Mouse (Mus musculus): ENCODE measurements around the gene Adgrl3. TPM values are rescaled to one million over a fixed set of nuclear protein-coding genes. Genes with fewer than 3 reads are reported as not detected.
A peak's percentile ranks its signal among the peaks of the same experiment; 100 is the strongest.

Adgrl3 gene
- polyA plus RNA-seq (2015; fragmentation: Nextera tagmentation; extraction: Ambion mirVana): 31.7 and 41.4 TPM in 2 replicates

DNA sequence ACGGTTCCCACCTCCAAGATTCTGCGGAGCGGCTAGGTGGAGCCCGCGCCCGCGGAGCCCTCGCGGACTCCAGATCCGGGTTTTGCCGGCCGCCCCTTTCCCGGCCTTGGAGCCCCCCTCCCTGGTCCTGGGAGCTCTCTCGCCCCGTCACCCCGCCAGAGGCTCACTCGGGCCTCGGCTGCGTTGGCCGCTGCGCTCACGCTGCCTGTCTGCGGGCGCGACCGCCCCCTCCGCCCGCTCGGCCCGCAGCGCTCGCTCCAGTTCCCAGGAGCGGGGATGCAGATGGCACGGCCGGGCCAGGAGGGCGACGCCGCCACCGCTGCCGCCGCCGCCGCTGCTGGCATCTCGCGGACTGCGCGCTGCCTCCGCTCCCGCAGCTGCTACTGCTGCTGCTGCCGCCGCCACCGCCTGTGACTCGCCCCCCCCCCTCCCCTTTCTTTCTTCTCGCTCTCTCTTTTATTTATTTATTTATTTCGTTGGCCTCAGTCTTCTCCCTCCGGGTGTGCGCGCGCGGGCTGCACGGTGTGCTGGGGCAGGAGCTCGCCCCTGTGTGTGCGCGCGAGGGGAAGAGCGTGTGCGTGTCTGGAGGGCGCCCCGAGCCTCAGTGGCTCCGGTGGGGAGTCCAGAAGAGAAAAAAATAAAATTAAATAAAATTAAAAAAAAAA is at the start of gene Adgrl3:
Adgrl3 (plus strand) TSS at position 549 of the 665 bp plus-strand sequence.
- under 1% methylated on average over 60 of the region's 70 CpGs for WGBS
- peak within 1 kb of the TSS; percentile 97 for H3K27ac ChIP-seq
- H3K4me3 ChIP-seq: peak within 1 kb of the TSS; percentile 67
- peaks cover 17% of the 10 kb centered on the region for H3K27me3 ChIP-seq
- peak within 1 kb of the TSS; percentile 75 for H3K4me2 ChIP-seq
- no peaks in the 10 kb centered on the region for H3K36me3 ChIP-seq (ENCODE audit: poor library complexity, severe bottlenecking)
- no peaks in the 10 kb centered on the region for H3K9me3 ChIP-seq (replicated peaks)
- H3K4me1 ChIP-seq: peaks cover 20% of the 10 kb centered on the region
- peak; percentile 89 for ATAC-seq
- peak within 1 kb of the TSS; percentile 87 for H3K9ac ChIP-seq

DNA sequence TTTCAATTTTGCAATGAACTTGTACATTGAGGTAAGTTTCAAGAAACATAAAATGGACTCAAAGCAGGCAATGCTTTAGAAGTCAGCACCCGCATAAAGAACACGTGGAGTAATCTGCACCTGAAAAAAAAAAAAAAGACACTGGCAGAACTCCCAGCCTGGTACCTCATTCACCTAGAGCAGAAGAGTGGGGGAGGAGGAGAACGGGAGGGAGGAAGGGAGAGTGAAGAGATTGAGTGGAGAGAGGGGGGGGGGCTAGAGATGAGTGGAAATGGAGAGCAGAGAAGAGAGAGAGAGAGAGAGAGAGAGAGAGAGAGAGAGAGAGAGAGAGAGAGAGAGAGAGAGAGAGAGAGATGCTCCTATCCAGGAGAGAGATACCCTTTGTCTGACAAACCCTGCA is 772 bp upstream of the Adgrl3 start:
- WGBS: 4% methylated on average over 2 of the region's 3 CpGs
- Histone ChIP-seq H3K36me3 (ENCODE audit: poor library complexity, severe bottlenecking) (no peaks in the 10 kb centered on the region), H3K4me3 (peak overlapping the region; percentile 67), H3K27ac (peak overlapping the region; percentile 97), H3K9ac (peak overlapping the region; percentile 87), H3K27me3 (peaks cover 11% of the 10 kb centered on the region), H3K4me2 (peak overlapping the region; percentile 75), H3K9me3 (replicated peaks) (no peaks in the 10 kb centered on the region), H3K4me1 (peaks cover 19% of the 10 kb centered on the region)
- peak; percentile 16 for ATAC-seq

DNA sequence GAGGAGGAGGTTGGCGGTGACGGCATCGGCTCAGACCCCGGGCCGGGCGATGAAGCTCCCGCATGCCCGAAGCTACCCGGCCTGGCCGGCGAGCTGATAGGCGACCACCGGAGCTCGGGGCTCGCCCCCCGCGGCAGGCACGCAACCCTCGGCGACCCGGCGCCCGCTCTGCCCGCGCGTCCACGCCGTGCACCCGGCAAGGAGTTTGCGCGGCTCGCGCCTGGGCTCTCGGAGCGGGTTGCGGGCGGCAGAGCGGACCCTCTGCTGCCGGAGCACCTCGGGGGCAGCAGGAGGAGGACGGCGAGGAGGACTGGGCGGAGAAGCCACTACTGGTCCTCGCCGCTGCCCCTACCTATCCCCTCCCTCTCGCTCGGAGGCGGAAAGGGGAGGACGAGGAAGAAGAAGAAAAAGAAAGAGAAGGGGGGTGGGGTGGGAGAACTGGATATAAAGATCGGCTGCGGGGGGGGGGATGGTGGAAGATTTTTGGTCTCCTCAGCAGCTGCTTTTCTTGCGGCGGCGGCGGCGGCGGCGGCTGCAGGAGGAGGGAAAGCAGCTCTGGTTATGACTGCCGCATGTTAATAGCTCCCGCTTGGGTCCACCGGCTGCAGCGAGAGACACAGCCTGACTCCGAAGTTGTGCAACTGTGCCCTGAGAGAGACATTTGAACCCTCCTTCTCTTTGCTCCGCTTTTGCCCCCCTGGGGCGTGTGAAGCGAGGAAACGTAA is 505 bp downstream of the Adgrl3 start:
- peak; percentile 53 for ATAC-seq
- H3K4me3 ChIP-seq: peak overlapping the region; percentile 67
- H3K9me3 ChIP-seq (replicated peaks): no peaks in the 10 kb centered on the region
- H3K27me3 ChIP-seq: peaks cover 23% of the 10 kb centered on the region
- peaks cover 20% of the 10 kb centered on the region for H3K4me1 ChIP-seq
- under 1% methylated on average over 41 of the region's 67 CpGs for WGBS
- peak overlapping the region; percentile 87 for H3K9ac ChIP-seq
- H3K36me3 ChIP-seq (ENCODE audit: poor library complexity, severe bottlenecking): no peaks in the 10 kb centered on the region
- peak overlapping the region; percentile 75 for H3K4me2 ChIP-seq
- H3K27ac ChIP-seq: peak overlapping the region; percentile 97

DNA sequence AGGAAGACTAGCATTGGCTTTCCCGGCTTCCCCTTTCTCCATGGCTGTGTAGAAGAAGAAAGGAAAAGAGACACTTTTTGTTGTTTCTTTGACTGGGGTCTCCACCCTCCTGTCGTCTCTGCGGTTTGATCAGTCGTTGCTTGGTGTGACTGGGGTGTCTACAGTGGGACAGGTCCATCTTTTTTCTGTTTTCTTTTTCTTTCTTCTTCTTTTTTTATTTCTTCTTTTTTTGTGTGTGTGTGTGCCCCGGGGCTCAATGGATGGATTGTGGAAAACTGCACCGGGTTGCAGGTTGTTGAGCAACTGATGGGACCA is 1.0 kb downstream of the Adgrl3 start:
- Histone ChIP-seq H3K4me1 (peaks cover 20% of the 10 kb centered on the region), H3K27me3 (peaks cover 27% of the 10 kb centered on the region), H3K9ac (peak overlapping the region; percentile 87), H3K36me3 (ENCODE audit: poor library complexity, severe bottlenecking) (no peaks in the 10 kb centered on the region), H3K9me3 (replicated peaks) (no peaks in the 10 kb centered on the region), H3K4me2 (peak overlapping the region; percentile 75), H3K27ac (peak overlapping the region; percentile 97), H3K4me3 (peak overlapping the region; percentile 67)
- ATAC-seq: no peak; the same call in 1 of the 2 replicates
- WGBS: 0% methylated on average over 6 of the region's 6 CpGs

- Histone ChIP-seq H3K4me3 (peak overlapping the region; percentile 67), H3K27ac (peak overlapping the region; percentile 97)
- WGBS: under 1% methylated on average over 39 of the region's 39 CpGs
Measured at GRCm38 (mm10) chr5:81021331-81021863, 1.5 kb downstream of the Adgrl3 start.

DNA sequence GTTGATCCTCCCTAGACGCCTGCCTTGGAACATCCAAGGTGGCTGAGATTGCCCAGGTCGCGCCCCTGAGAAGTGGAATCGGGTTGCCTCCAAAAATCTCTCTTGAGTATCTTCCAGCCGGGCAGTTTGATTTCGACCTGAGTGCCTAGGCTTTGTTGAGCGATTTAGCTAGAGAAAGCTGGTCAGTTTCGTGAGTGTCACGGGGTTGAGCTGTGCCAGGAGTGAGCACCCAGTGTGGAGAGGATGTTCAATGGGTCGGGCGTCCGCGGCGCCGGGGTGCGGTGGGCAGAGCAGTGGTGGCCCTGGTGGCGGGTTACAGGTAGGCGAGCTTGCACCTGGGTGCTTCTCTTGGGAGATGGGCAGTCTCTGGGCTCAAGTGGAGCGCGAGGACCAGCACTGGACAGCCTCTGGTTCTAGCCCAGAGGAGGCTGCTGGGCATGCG is 1.9 kb downstream of the Adgrl3 start:
- H3K4me1 ChIP-seq: peaks cover 20% of the 10 kb centered on the region
- peak overlapping the region; percentile 97 for H3K27ac ChIP-seq
- under 1% methylated on average over 21 of the region's 21 CpGs for WGBS
- H3K4me2 ChIP-seq: peak overlapping the region; percentile 75
- ATAC-seq: no peak
- H3K4me3 ChIP-seq: peak overlapping the region; percentile 67
- peak overlapping the region; percentile 87 for H3K9ac ChIP-seq
- H3K9me3 ChIP-seq (replicated peaks): no peaks in the 10 kb centered on the region
- peaks cover 34% of the 10 kb centered on the region for H3K27me3 ChIP-seq
- no peaks in the 10 kb centered on the region for H3K36me3 ChIP-seq (ENCODE audit: poor library complexity, severe bottlenecking)

More at GRCm38 (mm10) chr5:81021331-81021863, 1.5 kb downstream of the Adgrl3 start:
- Histone ChIP-seq H3K36me3 (ENCODE audit: poor library complexity, severe bottlenecking) (no peaks in the 10 kb centered on the region), H3K27me3 (peaks cover 31% of the 10 kb centered on the region), H3K4me2 (peak overlapping the region; percentile 75), H3K9me3 (replicated peaks) (no peaks in the 10 kb centered on the region), H3K4me1 (peaks cover 20% of the 10 kb centered on the region), H3K9ac (peak overlapping the region; percentile 87)
- ATAC-seq: peak; percentile 0; the same call in 1 of the 2 replicates

GRCm38 (mm10) chr5:81022306-81023071 is 2.6 kb downstream of the Adgrl3 start:
- peaks cover 25% of the 10 kb centered on the region for H3K4me1 ChIP-seq
- under 1% methylated on average over 24 of the region's 24 CpGs for WGBS
- H3K36me3 ChIP-seq (ENCODE audit: poor library complexity, severe bottlenecking): no peaks in the 10 kb centered on the region
- H3K9me3 ChIP-seq (replicated peaks): no peaks in the 10 kb centered on the region
- H3K27me3 ChIP-seq: peaks cover 35% of the 10 kb centered on the region
- peak overlapping the region; percentile 87 for H3K9ac ChIP-seq
- no peak for ATAC-seq
- H3K4me3 ChIP-seq: peak overlapping the region; percentile 67
- peak overlapping the region; percentile 97 for H3K27ac ChIP-seq
- H3K4me2 ChIP-seq: peak overlapping the region; percentile 75

- Histone ChIP-seq H3K27ac (no peak overlapping the region), H3K9ac (peak overlapping the region; percentile 10; the same call in 1 of the 2 replicates), H3K9me3 (replicated peaks) (no peaks in the 10 kb centered on the region), H3K36me3 (ENCODE audit: poor library complexity, severe bottlenecking) (no peaks in the 10 kb centered on the region), H3K4me1 (peaks cover 32% of the 10 kb centered on the region), H3K4me3 (peak overlapping the region; percentile 28), H3K27me3 (peaks cover 37% of the 10 kb centered on the region), H3K4me2 (peak overlapping the region; percentile 49)
- 44% methylated on average over 17 of the region's 17 CpGs for WGBS
- no peak for ATAC-seq
Measured at GRCm38 (mm10) chr5:81023923-81024715, 4.2 kb downstream of the Adgrl3 start.

DNA sequence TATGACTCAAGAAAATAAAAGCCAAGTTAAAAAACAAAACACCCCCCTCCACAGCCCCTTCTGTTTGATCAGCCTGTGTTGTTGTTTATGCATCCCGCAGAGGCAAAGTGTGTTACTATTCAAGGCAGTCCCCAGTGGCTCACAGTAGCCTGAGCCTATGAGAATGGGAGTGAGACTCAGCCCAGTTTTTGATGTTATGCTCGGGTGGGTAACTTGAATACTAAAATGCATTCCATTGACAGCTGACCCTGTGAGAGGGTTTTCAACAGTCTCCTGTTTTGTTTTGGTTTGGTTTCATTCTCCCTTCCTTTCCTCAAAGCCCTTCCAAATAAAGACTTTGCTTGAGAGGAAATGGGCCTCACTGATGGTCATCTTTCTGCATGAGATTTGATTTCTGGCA is 8.9 kb downstream of the Adgrl3 start:
- Histone ChIP-seq H3K27me3 (peaks cover 41% of the 10 kb centered on the region), H3K4me3 (no peak overlapping the region), H3K9ac (no peak overlapping the region), H3K4me2 (no peak overlapping the region), H3K36me3 (ENCODE audit: poor library complexity, severe bottlenecking) (no peaks in the 10 kb centered on the region), H3K9me3 (replicated peaks) (no peaks in the 10 kb centered on the region), H3K4me1 (peaks cover 17% of the 10 kb centered on the region), H3K27ac (no peak overlapping the region)
- ATAC-seq: peak; percentile 82
- 0% methylated on average over 2 of the region's 2 CpGs for WGBS

- Histone ChIP-seq H3K4me2 (no peak overlapping the region), H3K9ac (no peak overlapping the region), H3K4me3 (no peak overlapping the region), H3K27me3 (no peaks in the 10 kb centered on the region), H3K9me3 (replicated peaks) (no peaks in the 10 kb centered on the region), H3K36me3 (ENCODE audit: poor library complexity, severe bottlenecking) (no peaks in the 10 kb centered on the region), H3K4me1 (peaks cover 7% of the 10 kb centered on the region), H3K27ac (no peak overlapping the region)
- ATAC-seq: no peak
Measured at GRCm38 (mm10) chr5:81037091-81037490, 17.2 kb downstream of the Adgrl3 start.

- Histone ChIP-seq H3K9me3 (replicated peaks) (no peaks in the 10 kb centered on the region), H3K27ac (no peak overlapping the region), H3K4me2 (no peak overlapping the region), H3K27me3 (no peaks in the 10 kb centered on the region), H3K4me3 (no peak overlapping the region), H3K36me3 (ENCODE audit: poor library complexity, severe bottlenecking) (no peaks in the 10 kb centered on the region), H3K9ac (no peak overlapping the region), H3K4me1 (peaks cover 7% of the 10 kb centered on the region)
- ATAC-seq: no peak
Measured at GRCm38 (mm10) chr5:81043875-81044274, 23.9 kb downstream of the Adgrl3 start.
